Mouse (Mus musculus): ENCODE data around the gene Adgrb3. TPM values are rescaled to one million over a fixed set of nuclear protein-coding genes. Genes with fewer than 3 reads are reported as not detected.

Adgrb3 gene
- polyA plus RNA-seq, 1 experiment = 0.14 TPM

- TF ChIP-seq CTCF (conservative IDR thresholded peaks at IDR 0.05; ENCODE audit: insufficient read depth, insufficient read length, low read depth, low read length) = no peak
- no peak for TF ChIP-seq POLR2A (IDR thresholded peaks at IDR 0.05; ENCODE audit: low read depth, low read length)
- H3K4me1 ChIP-seq (ENCODE audit: control insufficient read depth, insufficient read depth, low read length) = no peaks in the 10 kb centered on the region
- no peak overlapping the region for H3K27ac ChIP-seq (ENCODE audit: insufficient read depth, low read depth, low read length)
- DNase-seq = no peak
- WGBS = 93% methylated on average over 2 of the region's 2 CpGs
- no peak overlapping the region for H3K4me3 ChIP-seq (ENCODE audit: insufficient read depth, low read depth, low read length)
- H3K27me3 ChIP-seq (replicated peaks; ENCODE audit: control insufficient read depth, insufficient read depth, low read length) = no peaks in the 10 kb centered on the region
- no peaks in the 10 kb centered on the region for H3K36me3 ChIP-seq (ENCODE audit: control insufficient read depth, insufficient read depth, low read length)
These were observed 643.6 kb downstream of the Adgrb3 start for GRCm38 (mm10) chr1:25185909-25186308.

GRCm38 (mm10) chr1:25181881-25182280, 647.6 kb downstream of the Adgrb3 start:
- TF ChIP-seq CTCF (conservative IDR thresholded peaks at IDR 0.05; ENCODE audit: insufficient read depth, insufficient read length, low read depth, low read length) (no peak), POLR2A (IDR thresholded peaks at IDR 0.05; ENCODE audit: low read depth, low read length) (no peak)
- 68% methylated on average over 2 of the region's 2 CpGs for WGBS
- Histone ChIP-seq H3K36me3 (ENCODE audit: control insufficient read depth, insufficient read depth, low read length) (no peaks in the 10 kb centered on the region), H3K4me1 (ENCODE audit: control insufficient read depth, insufficient read depth, low read length) (no peaks in the 10 kb centered on the region), H3K27me3 (replicated peaks; ENCODE audit: control insufficient read depth, insufficient read depth, low read length) (no peaks in the 10 kb centered on the region), H3K4me3 (ENCODE audit: insufficient read depth, low read depth, low read length) (no peak overlapping the region), H3K27ac (ENCODE audit: insufficient read depth, low read depth, low read length) (no peak overlapping the region)
- DNase-seq = no peak

- Histone ChIP-seq H3K36me3 (ENCODE audit: control insufficient read depth, insufficient read depth, low read length) (no peaks in the 10 kb centered on the region), H3K4me1 (ENCODE audit: control insufficient read depth, insufficient read depth, low read length) (no peaks in the 10 kb centered on the region), H3K4me3 (ENCODE audit: insufficient read depth, low read depth, low read length) (no peak overlapping the region), H3K27ac (ENCODE audit: insufficient read depth, low read depth, low read length) (no peak overlapping the region), H3K27me3 (replicated peaks; ENCODE audit: control insufficient read depth, insufficient read depth, low read length) (no peaks in the 10 kb centered on the region)
- TF ChIP-seq POLR2A (IDR thresholded peaks at IDR 0.05; ENCODE audit: low read depth, low read length) = no peak
- TF ChIP-seq CTCF (conservative IDR thresholded peaks at IDR 0.05; ENCODE audit: insufficient read depth, insufficient read length, low read depth, low read length) = no peak
- no peak for DNase-seq
- 55% methylated on average over 6 of the region's 6 CpGs for WGBS
These were observed 648.9 kb downstream of the Adgrb3 start for GRCm38 (mm10) chr1:25180615-25181014.

GRCm38 (mm10) chr1:25179860-25180582, 649.5 kb downstream of the Adgrb3 start:
- H3K4me3 ChIP-seq (ENCODE audit: insufficient read depth, low read depth, low read length) = no peak overlapping the region
- no peak for DNase-seq
- no peaks in the 10 kb centered on the region for H3K27me3 ChIP-seq (replicated peaks; ENCODE audit: control insufficient read depth, insufficient read depth, low read length)
- TF ChIP-seq CTCF (conservative IDR thresholded peaks at IDR 0.05; ENCODE audit: insufficient read depth, insufficient read length, low read depth, low read length) = no peak
- no peak for TF ChIP-seq POLR2A (IDR thresholded peaks at IDR 0.05; ENCODE audit: low read depth, low read length)
- H3K4me1 ChIP-seq (ENCODE audit: control insufficient read depth, insufficient read depth, low read length) = no peaks in the 10 kb centered on the region
- WGBS = 74% methylated on average over 9 of the region's 9 CpGs
- no peak overlapping the region for H3K27ac ChIP-seq (ENCODE audit: insufficient read depth, low read depth, low read length)
- no peaks in the 10 kb centered on the region for H3K36me3 ChIP-seq (ENCODE audit: control insufficient read depth, insufficient read depth, low read length)

GRCm38 (mm10) chr1:25178347-25179130, 651.0 kb downstream of the Adgrb3 start:
- Histone ChIP-seq H3K27ac (ENCODE audit: insufficient read depth, low read depth, low read length) (no peak overlapping the region), H3K36me3 (ENCODE audit: control insufficient read depth, insufficient read depth, low read length) (no peaks in the 10 kb centered on the region), H3K4me1 (ENCODE audit: control insufficient read depth, insufficient read depth, low read length) (no peaks in the 10 kb centered on the region), H3K4me3 (ENCODE audit: insufficient read depth, low read depth, low read length) (no peak overlapping the region), H3K27me3 (replicated peaks; ENCODE audit: control insufficient read depth, insufficient read depth, low read length) (no peaks in the 10 kb centered on the region; the same call in 1 of the 2 replicates)
- 52% methylated on average over 21 of the region's 21 CpGs for WGBS
- TF ChIP-seq POLR2A (IDR thresholded peaks at IDR 0.05; ENCODE audit: low read depth, low read length) = no peak
- TF ChIP-seq CTCF (conservative IDR thresholded peaks at IDR 0.05; ENCODE audit: insufficient read depth, insufficient read length, low read depth, low read length) = no peak
- DNase-seq = no peak

GRCm38 (mm10) chr1:25167120-25167519, 662.4 kb downstream of the Adgrb3 start:
- TF ChIP-seq POLR2A (IDR thresholded peaks at IDR 0.05; ENCODE audit: low read depth, low read length) (no peak), CTCF (conservative IDR thresholded peaks at IDR 0.05; ENCODE audit: insufficient read depth, insufficient read length, low read depth, low read length) (no peak)
- 88% methylated on average over 5 of the region's 5 CpGs for WGBS
- no peaks in the 10 kb centered on the region for H3K36me3 ChIP-seq (ENCODE audit: control insufficient read depth, insufficient read depth, low read length)

More at GRCm38 (mm10) chr1:25167120-25167519, 662.4 kb downstream of the Adgrb3 start:
- Histone ChIP-seq H3K4me3 (ENCODE audit: insufficient read depth, low read depth, low read length) (no peak overlapping the region), H3K27me3 (replicated peaks; ENCODE audit: control insufficient read depth, insufficient read depth, low read length) (no peaks in the 10 kb centered on the region), H3K27ac (ENCODE audit: insufficient read depth, low read depth, low read length) (no peak overlapping the region), H3K4me1 (ENCODE audit: control insufficient read depth, insufficient read depth, low read length) (no peaks in the 10 kb centered on the region)
- DNase-seq = no peak

Measured in kidney, adult 2 months (tissue).